Mouse (Mus musculus): Measurements from ENCODE around the gene 4930470P17Rik. TPM values are rescaled to one million over a fixed set of nuclear protein-coding genes. Genes with fewer than 3 reads are reported as not detected.
A peak's percentile ranks its signal among the peaks of the same experiment; 100 is the strongest.

4930470P17Rik gene
- polyA plus RNA-seq, 1 experiment from 2014 or later, result not detected

DNA sequence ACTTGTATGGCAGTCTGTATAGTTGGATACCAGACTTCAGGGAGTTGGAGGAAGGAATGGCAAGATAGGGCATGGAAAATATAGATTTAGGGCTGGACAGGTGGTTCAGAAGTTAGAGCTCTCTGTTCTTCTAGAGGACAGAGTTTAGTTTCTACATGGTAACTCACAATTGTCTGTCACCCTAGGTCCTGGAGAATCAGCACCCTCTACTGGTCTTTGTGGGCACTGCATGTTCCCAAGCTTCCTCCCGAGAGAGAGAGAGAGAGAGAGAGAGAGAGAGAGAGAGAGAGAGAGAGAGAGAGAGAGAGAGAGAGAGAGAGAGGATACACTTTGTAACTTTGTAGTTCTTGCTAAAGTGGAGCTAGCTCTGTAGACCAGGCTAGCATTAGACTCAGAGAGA is 5.1 kb downstream of the 4930470P17Rik start:
- DNase-seq (ENCODE audit: low spot score), result peak; percentile 73
- no peak for ATAC-seq
- Histone ChIP-seq H3K9ac (ENCODE audit: low read length) (no peak overlapping the region), H3K4me2 (ENCODE audit: low read length) (no peak overlapping the region), H3K9me3 (replicated peaks; ENCODE audit: control insufficient read depth, low read length) (no peaks in the 10 kb centered on the region), H3K4me3 (ENCODE audit: low read depth, low read length) (no peak overlapping the region), H3K36me3 (ENCODE audit: control insufficient read depth, insufficient read depth, low read length) (no peaks in the 10 kb centered on the region), H3K27ac (ENCODE audit: low read depth, low read length) (no peak overlapping the region), H3K4me1 (ENCODE audit: control insufficient read depth, insufficient read depth, low read length) (no peaks in the 10 kb centered on the region), H3K27me3 (replicated peaks; ENCODE audit: control insufficient read depth, insufficient read depth, low read length) (no peaks in the 10 kb centered on the region)
- 8% methylated on average over 1 of the region's 1 CpGs for WGBS

DNA sequence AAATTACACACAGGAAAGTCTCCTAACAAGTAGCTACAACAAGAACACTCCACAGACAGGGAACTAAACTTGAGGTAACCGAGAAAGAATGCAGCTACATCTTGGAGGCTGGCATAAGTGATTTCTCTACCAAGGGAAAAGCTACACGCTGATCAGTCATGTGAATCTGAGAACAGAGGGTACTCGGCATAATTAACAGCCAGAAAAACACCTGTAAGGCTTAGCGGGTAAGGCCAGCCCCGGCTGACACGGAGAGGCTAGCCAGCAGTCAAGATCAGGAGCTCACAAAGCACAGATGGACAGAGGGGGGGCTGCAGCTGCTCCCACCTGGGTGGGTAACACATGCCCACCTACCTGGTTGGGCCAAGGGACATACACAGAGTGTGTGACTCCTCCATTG is 9.7 kb downstream of the 4930470P17Rik start:
- Histone ChIP-seq H3K9ac (ENCODE audit: low read length) (no peak overlapping the region), H3K4me3 (ENCODE audit: low read depth, low read length) (no peak overlapping the region), H3K9me3 (replicated peaks; ENCODE audit: control insufficient read depth, low read length) (no peaks in the 10 kb centered on the region), H3K36me3 (ENCODE audit: control insufficient read depth, insufficient read depth, low read length) (no peaks in the 10 kb centered on the region), H3K4me2 (ENCODE audit: low read length) (no peak overlapping the region), H3K27me3 (replicated peaks; ENCODE audit: control insufficient read depth, insufficient read depth, low read length) (no peaks in the 10 kb centered on the region), H3K4me1 (ENCODE audit: control insufficient read depth, insufficient read depth, low read length) (no peaks in the 10 kb centered on the region), H3K27ac (ENCODE audit: low read depth, low read length) (no peak overlapping the region)
- ATAC-seq (no peak), DNase-seq (ENCODE audit: low spot score) (no peak)
- 72% methylated on average over 6 of the region's 6 CpGs for WGBS

DNA sequence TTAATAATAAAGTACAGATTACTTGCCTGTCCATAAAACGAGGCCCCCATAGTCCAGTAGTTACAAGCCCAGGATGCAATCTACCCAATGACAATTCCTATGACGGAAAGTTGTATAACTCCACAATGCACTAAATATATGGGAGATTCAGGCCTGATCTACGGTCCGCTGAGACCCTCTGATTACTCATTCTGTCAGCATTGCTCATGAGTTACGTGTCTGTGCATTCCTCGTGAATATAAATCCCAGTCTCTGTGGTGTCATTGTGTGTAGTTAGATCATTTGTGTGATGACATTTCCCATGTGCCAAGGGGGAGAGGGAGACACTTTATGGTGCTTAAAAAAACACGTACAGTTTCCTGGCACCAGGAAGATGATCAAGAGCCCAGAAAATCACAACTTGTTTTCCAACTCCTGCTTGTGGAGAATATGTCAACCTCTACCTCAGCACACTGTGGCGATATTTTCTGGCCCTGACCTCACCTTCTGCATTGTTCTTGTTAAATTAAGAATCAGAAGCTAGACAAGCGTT is 13.4 kb downstream of the 4930470P17Rik start:
- no peak for ATAC-seq
- no peak overlapping the region for H3K27ac ChIP-seq (ENCODE audit: low read depth, low read length)
- no peak overlapping the region for H3K4me2 ChIP-seq (ENCODE audit: low read length)
- no peaks in the 10 kb centered on the region for H3K36me3 ChIP-seq (ENCODE audit: control insufficient read depth, insufficient read depth, low read length)
- no peaks in the 10 kb centered on the region for H3K27me3 ChIP-seq (replicated peaks; ENCODE audit: control insufficient read depth, insufficient read depth, low read length)
- no peaks in the 10 kb centered on the region for H3K9me3 ChIP-seq (replicated peaks; ENCODE audit: control insufficient read depth, low read length)
- no peak overlapping the region for H3K9ac ChIP-seq (ENCODE audit: low read length)
- no peak overlapping the region for H3K4me3 ChIP-seq (ENCODE audit: low read depth, low read length)
- peak; percentile 50 for DNase-seq (ENCODE audit: low spot score)
- no peaks in the 10 kb centered on the region for H3K4me1 ChIP-seq (ENCODE audit: control insufficient read depth, insufficient read depth, low read length)
- whole genome bisulfite sequencing, result 67% methylated on average over 9 of the region's 9 CpGs

DNA sequence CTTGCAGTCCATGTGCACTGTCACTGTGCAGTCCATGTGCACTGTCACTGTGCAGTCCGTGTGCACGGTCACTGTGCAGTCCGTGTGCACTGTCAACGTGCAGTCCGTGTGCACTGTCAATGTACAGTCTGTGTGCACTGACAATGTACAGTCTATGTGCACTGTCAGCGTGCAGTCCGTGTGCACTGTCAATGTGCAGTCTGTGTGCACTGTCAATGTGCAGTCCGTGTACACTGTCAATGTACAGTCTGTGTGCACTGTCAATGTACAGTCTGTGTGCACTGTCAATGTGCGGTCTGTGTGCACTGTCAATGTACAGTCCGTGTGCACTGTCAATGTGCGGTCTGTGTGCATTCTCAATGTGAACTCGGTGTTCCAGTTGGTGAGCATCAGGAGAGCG is 17.1 kb downstream of the 4930470P17Rik start:
- H3K9me3 ChIP-seq (replicated peaks; ENCODE audit: control insufficient read depth, low read length), result no peaks in the 10 kb centered on the region
- H3K4me3 ChIP-seq (ENCODE audit: low read depth, low read length), result no peak overlapping the region
- H3K36me3 ChIP-seq (ENCODE audit: control insufficient read depth, insufficient read depth, low read length), result no peaks in the 10 kb centered on the region
- H3K27me3 ChIP-seq (replicated peaks; ENCODE audit: control insufficient read depth, insufficient read depth, low read length), result no peaks in the 10 kb centered on the region
- ATAC-seq (no peak), DNase-seq (ENCODE audit: low spot score) (no peak)
- H3K9ac ChIP-seq (ENCODE audit: low read length), result no peak overlapping the region
- WGBS, result 95% methylated on average over 13 of the region's 13 CpGs
- no peaks in the 10 kb centered on the region for H3K4me1 ChIP-seq (ENCODE audit: control insufficient read depth, insufficient read depth, low read length)
- no peak overlapping the region for H3K4me2 ChIP-seq (ENCODE audit: low read length)
- H3K27ac ChIP-seq (ENCODE audit: low read depth, low read length), result no peak overlapping the region

DNA sequence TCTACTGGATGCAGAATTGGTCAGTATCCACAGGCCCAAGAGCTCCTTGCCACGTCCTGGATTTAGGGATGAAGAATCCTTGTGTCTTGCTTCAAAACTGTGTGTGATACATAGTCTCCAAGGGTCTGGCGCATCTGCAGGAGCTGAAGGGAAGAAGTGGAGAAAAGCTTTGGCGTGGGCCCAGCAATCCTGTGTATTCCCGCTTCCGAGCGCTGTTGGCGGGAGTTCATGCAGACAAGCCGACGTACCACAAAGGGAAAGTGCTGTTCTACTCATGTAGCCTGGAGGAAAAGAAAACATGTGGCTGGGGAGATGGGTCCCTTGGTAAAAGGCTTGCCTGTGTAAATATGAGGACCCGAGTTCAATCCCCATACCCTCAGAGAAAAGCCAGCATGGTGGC is 22.3 kb downstream of the 4930470P17Rik start:
- ATAC-seq (no peak), DNase-seq (ENCODE audit: low spot score) (peak; percentile 49)
- H3K9me3 ChIP-seq (replicated peaks; ENCODE audit: control insufficient read depth, low read length), result no peaks in the 10 kb centered on the region
- no peaks in the 10 kb centered on the region for H3K36me3 ChIP-seq (ENCODE audit: control insufficient read depth, insufficient read depth, low read length)
- no peaks in the 10 kb centered on the region for H3K27me3 ChIP-seq (replicated peaks; ENCODE audit: control insufficient read depth, insufficient read depth, low read length)
- no peak overlapping the region for H3K9ac ChIP-seq (ENCODE audit: low read length)
- H3K4me3 ChIP-seq (ENCODE audit: low read depth, low read length), result no peak overlapping the region
- H3K4me2 ChIP-seq (ENCODE audit: low read length), result no peak overlapping the region
- no peaks in the 10 kb centered on the region for H3K4me1 ChIP-seq (ENCODE audit: control insufficient read depth, insufficient read depth, low read length)
- WGBS, result 74% methylated on average over 10 of the region's 10 CpGs
- H3K27ac ChIP-seq (ENCODE audit: low read depth, low read length), result no peak overlapping the region

DNA sequence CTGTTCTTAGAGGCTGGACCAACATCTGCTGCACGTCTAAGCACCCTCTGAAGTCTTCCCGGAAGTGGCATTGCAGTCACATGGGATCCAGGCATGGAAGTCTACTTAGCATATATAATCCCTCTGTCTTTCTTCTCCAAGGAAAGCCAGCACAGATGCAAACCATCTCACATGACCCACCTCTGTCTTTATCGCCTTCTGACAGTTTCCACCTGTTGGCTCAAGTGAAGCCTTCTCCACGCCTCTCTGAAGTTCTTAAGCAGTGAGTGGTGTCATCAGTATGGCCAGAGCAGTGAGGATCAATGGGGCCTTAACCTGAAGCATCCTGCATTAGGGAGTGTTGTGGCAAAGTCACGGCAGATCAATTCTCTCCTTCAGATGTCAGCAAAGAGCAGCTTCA is 23.2 kb downstream of the 4930470P17Rik start:
- H3K4me1 ChIP-seq (ENCODE audit: control insufficient read depth, insufficient read depth, low read length), result no peaks in the 10 kb centered on the region
- H3K36me3 ChIP-seq (ENCODE audit: control insufficient read depth, insufficient read depth, low read length), result no peaks in the 10 kb centered on the region
- DNase-seq (ENCODE audit: low spot score) (no peak), ATAC-seq (no peak)
- no peak overlapping the region for H3K9ac ChIP-seq (ENCODE audit: low read length)
- WGBS, result 89% methylated on average over 5 of the region's 5 CpGs
- no peak overlapping the region for H3K4me3 ChIP-seq (ENCODE audit: low read depth, low read length)
- H3K4me2 ChIP-seq (ENCODE audit: low read length), result no peak overlapping the region
- H3K9me3 ChIP-seq (replicated peaks; ENCODE audit: control insufficient read depth, low read length), result no peaks in the 10 kb centered on the region
- no peak overlapping the region for H3K27ac ChIP-seq (ENCODE audit: low read depth, low read length)
- no peaks in the 10 kb centered on the region for H3K27me3 ChIP-seq (replicated peaks; ENCODE audit: control insufficient read depth, insufficient read depth, low read length)

DNA sequence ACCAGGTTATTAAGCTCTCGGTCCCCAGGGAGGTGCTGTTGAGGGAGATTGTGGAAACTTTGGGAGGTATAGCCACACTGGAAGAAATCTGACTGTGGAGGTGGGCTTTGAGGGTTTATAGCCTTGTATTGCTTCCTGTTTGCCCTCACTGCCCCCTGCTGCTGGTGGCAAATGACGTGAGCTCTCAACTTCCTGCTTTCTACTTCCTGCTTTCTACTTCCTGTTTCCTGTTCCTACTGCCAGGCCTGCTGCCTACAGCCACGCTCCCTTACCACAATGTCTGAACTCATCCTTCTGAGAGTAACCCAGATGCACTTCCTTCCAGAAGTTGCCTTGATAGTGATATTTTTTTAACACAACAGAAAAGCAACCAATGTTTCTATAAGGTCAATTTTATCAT is 24.3 kb downstream of the 4930470P17Rik start:
- Histone ChIP-seq H3K9me3 (replicated peaks; ENCODE audit: control insufficient read depth, low read length) (no peaks in the 10 kb centered on the region), H3K27me3 (replicated peaks; ENCODE audit: control insufficient read depth, insufficient read depth, low read length) (no peaks in the 10 kb centered on the region), H3K36me3 (ENCODE audit: control insufficient read depth, insufficient read depth, low read length) (no peaks in the 10 kb centered on the region), H3K9ac (ENCODE audit: low read length) (no peak overlapping the region), H3K4me2 (ENCODE audit: low read length) (no peak overlapping the region), H3K4me1 (ENCODE audit: control insufficient read depth, insufficient read depth, low read length) (no peaks in the 10 kb centered on the region), H3K27ac (ENCODE audit: low read depth, low read length) (no peak overlapping the region), H3K4me3 (ENCODE audit: low read depth, low read length) (no peak overlapping the region)
- ATAC-seq, result no peak
- WGBS, result 90% methylated on average over 3 of the region's 3 CpGs
- DNase-seq (ENCODE audit: low spot score), result no peak

DNA sequence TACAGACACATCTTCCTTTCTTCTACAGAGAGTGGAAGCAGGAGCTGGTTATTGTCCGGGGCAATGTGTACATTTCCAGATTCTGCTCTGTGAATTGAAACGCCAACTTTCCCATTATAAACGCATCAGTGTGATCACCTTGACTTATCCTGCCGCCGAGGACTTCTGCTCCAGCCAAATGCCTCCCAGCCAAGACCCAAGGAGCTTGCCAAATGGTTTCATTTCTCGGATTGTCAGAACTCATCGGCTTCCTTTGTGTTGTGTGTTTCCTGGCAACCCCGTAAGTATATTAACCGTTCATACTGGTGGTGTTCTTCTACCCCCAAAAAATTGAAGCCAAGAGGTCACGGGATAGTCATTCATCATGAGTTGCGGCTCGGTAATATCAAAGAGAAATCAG is 25.7 kb downstream of the 4930470P17Rik start:
- H3K4me1 ChIP-seq (ENCODE audit: control insufficient read depth, insufficient read depth, low read length), result no peaks in the 10 kb centered on the region
- no peaks in the 10 kb centered on the region for H3K36me3 ChIP-seq (ENCODE audit: control insufficient read depth, insufficient read depth, low read length)
- H3K9ac ChIP-seq (ENCODE audit: low read length), result no peak overlapping the region
- WGBS, result 79% methylated on average over 12 of the region's 12 CpGs
- no peak overlapping the region for H3K4me2 ChIP-seq (ENCODE audit: low read length)
- DNase-seq (ENCODE audit: low spot score), result no peak
- H3K27ac ChIP-seq (ENCODE audit: low read depth, low read length), result no peak overlapping the region
- no peak overlapping the region for H3K4me3 ChIP-seq (ENCODE audit: low read depth, low read length)
- no peaks in the 10 kb centered on the region for H3K9me3 ChIP-seq (replicated peaks; ENCODE audit: control insufficient read depth, low read length)
- no peaks in the 10 kb centered on the region for H3K27me3 ChIP-seq (replicated peaks; ENCODE audit: control insufficient read depth, insufficient read depth, low read length)
- no peak for ATAC-seq

DNA sequence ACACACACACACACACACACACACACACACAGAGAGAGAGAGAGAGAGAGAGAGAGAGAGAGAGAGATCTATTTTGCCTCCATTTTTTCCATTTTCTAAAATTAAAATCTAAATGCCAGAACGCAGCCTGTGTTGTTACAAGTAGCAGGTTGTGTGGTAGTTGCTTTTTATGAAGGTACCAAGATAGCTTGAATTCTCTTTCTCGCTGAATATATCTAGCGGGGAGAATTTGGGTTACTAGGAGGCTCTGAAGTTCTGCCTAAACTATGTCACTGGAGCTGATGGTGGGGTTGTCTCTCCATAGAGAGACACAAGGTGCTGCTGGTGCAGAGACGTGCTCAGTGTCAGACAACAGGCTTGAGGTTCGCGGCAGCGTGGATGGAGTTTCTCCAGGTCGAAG is 36.8 kb downstream of the 4930470P17Rik start:
- H3K4me2 ChIP-seq (ENCODE audit: low read length), result no peak overlapping the region
- H3K4me1 ChIP-seq (ENCODE audit: control insufficient read depth, insufficient read depth, low read length), result no peaks in the 10 kb centered on the region
- H3K27me3 ChIP-seq (replicated peaks; ENCODE audit: control insufficient read depth, insufficient read depth, low read length), result no peaks in the 10 kb centered on the region
- H3K27ac ChIP-seq (ENCODE audit: low read depth, low read length), result no peak overlapping the region
- ATAC-seq, result no peak
- no peak for DNase-seq (ENCODE audit: low spot score)
- WGBS, result 91% methylated on average over 8 of the region's 8 CpGs
- H3K9me3 ChIP-seq (replicated peaks; ENCODE audit: control insufficient read depth, low read length), result no peaks in the 10 kb centered on the region
- no peak overlapping the region for H3K4me3 ChIP-seq (ENCODE audit: low read depth, low read length)
- no peaks in the 10 kb centered on the region for H3K36me3 ChIP-seq (ENCODE audit: control insufficient read depth, insufficient read depth, low read length)
- H3K9ac ChIP-seq (ENCODE audit: low read length), result no peak overlapping the region

Measured in forebrain, embryonic 14.5 days (tissue).